Mouse (Mus musculus) cerebellum, adult 2 months (tissue): ENCODE measurements around the gene Hsd17b11.

Experiments used
- CTCF ChIP-seq: fragments of 200-500 bp; IDR thresholded peaks from 2 replicates; pipeline ENCODE4 v1.5.1; 2011; ENCODE audit warnings: low read depth, mild to moderate bottlenecking, control low read depth, low read length, moderate library complexity, borderline replicate concordance; ENCODE audit not compliant: insufficient read depth
- POLR2A ChIP-seq: fragments of 200-500 bp; IDR thresholded peaks from 2 replicates; pipeline ENCODE4 v1.6.1; 2011; ENCODE audit warnings: low read length, control low read depth, borderline replicate concordance; ENCODE audit not compliant: insufficient read depth

GRCm38 (mm10) chr5:103995181-103995580, 26.5 kb downstream of the Hsd17b11 start:
- TF ChIP-seq POLR2A = no peak
- TF ChIP-seq CTCF = peak; percentile 21; the same call in 1 of the 2 replicates
